Mouse (Mus musculus): ENCODE results near the gene Rps6kl1.

Gene Rps6kl1

DNA sequence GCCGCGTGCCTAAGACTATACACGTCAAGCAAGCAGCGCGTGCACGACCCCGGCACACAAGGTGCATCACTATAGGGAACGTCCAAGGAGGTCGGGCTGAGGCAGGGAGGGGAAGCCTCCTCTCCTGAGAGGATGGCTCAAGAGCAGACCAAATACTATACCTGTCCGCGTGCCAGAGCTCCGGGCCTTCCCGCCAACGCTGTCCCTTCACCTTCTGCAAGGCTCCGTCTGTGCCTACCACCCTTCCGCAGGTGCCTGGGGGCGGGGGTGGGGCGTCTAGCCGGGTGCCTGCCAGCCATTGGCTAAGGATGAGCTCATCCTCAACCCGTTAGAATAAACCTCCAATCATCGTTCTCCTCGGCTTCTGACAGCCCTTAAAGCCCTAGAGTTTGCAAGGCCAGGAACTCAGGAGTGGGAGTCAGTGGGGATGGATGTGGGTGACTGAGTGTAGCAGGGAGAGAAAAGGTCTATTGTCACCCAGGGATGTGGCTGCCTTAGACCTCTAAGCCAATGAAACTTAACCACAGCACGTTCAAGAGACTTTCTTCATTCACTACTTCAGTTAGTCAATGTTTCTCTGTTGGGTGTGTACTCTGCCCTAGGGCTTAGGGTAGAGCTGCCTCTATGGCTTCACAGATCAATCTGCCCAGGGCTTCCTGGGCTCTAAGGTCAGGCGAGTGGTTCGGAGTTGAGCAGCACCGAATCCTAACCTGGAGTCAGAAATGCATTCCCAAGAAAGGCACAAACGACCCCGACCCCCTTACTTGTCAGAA, at the start of gene Rps6kl1:
Gene Rps6kl1, minus strand, starts transcription at position 263 of the 773 bp plus-strand sequence.
- peak; percentile 18 to 41 for DNase-seq (ENCODE audit: low spot score in 2 of 2)

DNA sequence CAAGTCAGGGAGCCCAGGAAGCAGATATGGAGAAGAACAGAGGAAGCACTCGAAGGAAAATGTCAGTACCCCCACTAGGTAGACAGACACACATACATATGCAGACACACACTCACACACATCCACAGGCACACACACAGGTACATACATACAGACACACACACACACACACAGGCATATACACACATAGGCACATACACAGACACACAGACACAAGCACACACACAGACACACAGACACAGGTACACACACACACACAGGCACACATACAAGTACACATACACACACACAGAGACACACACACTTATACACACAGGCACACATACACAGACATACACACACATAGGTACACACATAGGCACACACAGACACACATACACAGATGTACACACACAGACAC, 48.9 kb upstream of the Rps6kl1 start:
- no peak for DNase-seq (ENCODE audit: low spot score in 2 of 2)

DNA sequence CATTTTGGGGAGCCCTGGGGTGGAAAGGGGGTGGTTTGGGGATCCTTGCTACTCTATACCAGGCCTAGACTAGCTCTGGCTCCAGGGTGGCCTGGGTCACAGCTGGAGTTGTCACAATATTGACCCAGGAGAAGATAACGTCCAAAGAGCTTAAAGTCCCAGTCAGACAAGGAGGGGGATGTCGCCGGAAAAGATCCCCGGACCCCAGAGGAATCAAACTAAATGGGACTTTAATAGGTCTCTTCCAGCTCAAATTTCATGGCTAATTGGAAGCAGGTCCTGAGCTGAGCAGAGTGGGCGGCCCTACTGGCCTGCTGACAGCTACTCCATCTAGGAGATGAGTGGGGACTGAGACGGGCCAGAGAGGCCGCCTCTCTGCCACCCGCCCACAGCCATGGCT, 46.9 kb upstream of the Rps6kl1 start:
- no peak for DNase-seq (ENCODE audit: low spot score in 2 of 2)

DNA sequence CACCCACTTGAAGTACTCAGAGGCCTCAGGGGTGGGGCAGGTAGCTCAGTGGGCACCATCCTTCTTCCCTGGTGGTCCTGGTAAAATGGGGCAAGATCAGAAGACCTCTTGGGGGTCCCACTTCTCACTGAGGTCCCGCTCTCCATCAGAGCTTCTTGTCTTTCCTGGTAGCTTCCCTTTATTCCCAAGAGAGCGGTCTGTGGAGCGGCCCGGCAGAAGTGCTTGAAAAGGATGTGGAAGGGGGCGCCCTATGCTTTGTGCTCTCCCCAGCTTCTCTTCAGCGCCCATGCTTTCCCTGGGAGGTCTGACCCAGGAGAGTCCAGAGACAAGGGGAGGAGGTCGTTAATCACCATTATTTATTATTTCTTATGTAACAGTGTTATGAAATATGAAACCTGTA, 46.3 kb upstream of the Rps6kl1 start:
- no peak for DNase-seq (ENCODE audit: low spot score in 2 of 2)

DNA sequence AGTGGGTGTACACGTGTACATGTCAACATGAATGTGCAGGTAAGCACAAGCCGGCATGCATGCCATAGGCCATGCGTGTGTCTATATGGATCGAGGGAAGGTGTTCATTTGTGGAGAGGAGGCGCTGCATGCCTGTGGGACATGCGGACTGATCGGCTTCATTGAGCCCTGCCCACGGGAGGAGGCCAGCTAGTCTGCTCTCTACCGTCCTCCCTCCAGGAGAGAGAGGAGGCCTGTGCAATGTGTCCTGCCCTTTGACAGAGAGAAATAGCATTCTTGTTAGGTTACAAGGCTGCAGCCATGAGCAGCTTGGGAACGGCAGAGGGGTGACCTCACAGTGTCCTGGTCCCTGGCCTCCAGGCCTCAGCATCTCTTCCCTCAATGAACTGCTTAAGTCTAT, 45.1 kb upstream of the Rps6kl1 start:
- no peak for DNase-seq (ENCODE audit: low spot score in 2 of 2)

DNA sequence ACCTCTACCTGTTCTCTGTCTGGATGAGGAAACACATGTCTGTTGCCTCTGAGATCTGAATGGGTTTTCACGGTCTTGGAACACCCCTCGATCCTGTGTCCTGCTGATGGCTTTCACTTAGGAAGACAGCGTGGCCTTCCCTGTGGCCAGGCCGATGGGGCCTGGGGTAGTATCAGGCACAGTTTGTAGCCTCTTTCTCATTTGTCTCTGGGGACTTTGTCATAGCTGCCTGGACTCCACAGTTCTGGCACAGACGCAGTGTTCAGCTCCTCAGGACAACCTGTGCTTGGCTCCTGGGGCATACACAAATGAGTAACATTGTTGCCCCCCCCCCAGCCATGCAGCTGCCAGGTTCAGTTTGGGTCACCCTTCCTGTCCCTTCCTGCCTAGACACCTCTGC, 44.0 kb upstream of the Rps6kl1 start:
- no peak for DNase-seq (ENCODE audit: low spot score in 2 of 2)

DNA sequence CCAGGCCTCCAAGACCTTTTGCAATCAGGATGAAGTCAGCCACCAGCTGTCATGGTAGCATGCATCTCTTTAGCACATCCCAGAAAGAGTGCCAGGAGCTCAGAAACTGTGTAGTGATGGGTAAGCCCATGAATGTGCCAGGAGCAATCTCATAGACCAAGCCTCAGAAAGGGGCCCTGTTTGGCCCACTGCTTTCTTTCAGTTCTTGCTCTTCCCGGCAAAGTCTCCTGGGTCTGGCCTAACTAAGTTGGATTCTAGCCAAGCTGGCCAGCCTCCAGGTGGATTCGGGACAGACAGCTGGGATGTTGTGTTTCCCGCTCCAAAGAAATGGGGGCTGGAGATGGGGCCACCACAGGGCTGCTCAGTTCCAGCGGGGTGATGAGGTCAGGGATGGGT, 43.6 kb upstream of the Rps6kl1 start:
- no peak for DNase-seq (ENCODE audit: low spot score in 2 of 2)

DNA sequence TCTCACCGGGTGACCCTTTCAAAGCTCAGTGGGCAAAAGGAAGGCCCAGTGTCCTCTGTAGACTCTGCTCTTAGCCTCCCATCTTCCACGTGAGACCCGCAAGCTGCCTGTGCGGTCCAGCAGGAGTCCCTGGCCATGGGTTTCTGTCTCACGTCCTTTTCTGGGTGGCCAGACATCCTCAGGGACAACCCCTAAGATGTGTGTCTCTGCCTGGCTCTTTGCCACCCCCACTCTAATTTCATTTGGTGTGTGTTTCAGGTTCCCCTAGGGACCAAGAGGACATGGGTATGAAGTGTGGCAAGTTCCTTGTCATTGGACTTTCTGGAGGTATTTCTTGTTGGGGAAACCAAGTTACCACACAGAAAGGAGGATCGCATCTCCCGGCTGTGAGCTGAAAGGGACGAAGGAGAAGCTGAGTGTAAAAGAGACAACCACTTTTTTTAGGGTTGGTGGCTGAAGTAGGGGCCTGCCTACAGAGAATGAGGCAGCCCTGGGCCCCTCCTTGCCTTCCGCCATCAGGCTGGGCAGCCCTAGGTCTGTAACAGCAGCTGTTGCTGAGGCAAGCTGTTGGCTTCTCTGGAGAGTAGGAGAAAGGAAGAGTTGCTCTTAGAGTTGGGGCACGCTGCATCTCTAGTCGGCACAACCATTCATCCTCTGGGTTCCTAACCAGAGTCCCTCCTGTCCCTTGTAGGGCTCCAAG, 43.0 kb upstream of the Rps6kl1 start:
- no peak for DNase-seq (ENCODE audit: low spot score in 2 of 2)

DNA sequence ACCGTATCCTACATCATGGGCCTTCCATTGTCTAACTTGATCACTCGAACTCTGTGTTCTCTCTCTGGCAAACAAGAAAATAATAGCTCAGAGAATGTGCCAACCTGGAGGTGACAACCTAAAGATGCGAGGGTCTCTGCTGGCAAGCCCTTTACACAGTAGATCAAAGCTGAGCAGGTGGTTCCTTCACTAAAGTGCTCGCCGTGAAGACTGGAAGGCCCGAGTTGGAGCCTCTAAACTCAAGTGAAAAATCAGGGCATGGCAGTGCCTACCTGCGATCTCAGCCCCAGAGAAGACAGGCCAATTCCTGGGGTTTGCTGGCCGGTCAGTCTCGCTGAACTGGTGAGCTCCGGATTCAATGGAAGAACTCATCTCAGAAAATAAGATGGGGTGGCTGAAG, 42.1 kb upstream of the Rps6kl1 start:
- no peak for DNase-seq (ENCODE audit: low spot score in 2 of 2)

DNA sequence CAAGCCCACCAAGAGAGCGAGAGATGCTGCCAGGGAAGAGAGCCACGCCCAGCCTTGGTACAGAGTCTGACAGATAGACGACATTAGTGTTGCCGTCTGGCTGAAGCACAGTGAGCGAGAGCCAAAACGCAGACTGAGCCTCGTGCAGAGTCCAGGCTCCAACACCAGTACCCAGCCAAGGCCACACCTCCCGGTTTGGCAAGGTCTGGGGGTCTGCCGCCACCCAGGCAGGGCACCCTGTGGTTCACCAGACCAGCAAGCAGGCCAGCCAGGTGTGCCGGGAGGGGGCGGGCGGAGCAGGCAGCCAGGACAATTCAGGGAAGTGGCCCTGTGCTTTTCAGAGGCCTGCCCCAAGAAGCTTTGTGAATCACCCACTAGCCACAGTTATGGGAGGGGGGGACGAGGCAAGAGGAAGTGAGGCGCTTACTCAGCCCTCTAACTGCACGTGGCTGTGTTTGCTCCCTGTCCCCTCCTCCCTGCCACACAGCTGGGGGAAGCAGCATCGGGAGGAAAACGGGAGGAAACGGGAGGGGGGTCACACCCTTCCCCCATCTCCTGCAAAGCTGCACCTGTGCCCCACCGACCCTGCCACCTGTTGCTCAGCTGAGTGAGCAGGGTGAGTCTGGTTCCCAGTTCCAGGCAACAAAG, 41.5 kb upstream of the Rps6kl1 start:
- peak in 1 of 2 experiments; percentile 43 for DNase-seq (ENCODE audit: low spot score in 2 of 2)

DNA sequence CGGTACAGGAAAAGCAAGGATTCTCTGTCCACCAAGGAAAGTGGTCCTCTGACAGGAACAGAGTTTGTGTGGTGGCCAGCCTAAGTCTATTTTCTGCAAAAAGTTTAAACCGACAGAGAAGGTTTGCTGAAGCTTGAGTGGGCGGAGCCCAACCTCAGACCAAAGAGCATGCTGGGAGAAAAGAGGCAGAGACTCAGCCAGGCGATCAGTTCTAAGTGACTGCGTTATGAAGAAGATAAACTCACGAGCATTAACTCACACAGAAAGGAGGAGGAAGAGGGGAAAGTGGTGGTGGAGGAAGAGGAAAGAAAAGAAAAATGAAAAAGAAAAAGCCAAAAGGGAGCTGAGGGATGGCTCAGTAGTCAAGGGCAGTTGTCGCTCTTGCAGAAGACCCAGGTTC, 39.2 kb upstream of the Rps6kl1 start:
- no peak for DNase-seq (ENCODE audit: low spot score in 2 of 2)

DNA sequence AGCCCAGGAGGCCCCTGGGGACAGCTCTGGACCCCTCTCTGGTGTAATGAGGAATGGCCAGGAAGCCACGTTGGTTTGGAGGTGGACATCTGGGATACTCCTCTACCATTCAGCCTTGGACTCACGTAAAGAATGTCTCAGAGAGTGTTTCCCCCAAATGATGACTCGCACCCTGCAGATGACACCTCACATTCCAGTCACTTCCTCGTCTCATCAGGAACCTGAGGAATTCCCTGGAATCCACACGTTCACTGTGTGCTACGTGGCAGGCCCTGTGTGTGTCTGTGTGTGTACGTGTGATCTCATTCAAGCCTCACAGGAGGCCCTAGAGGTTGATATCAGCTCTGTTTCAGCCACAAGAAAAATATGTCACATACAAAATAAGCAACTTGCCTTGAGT, 35.3 kb upstream of the Rps6kl1 start:
- no peak for DNase-seq (ENCODE audit: low spot score in 2 of 2)

DNA sequence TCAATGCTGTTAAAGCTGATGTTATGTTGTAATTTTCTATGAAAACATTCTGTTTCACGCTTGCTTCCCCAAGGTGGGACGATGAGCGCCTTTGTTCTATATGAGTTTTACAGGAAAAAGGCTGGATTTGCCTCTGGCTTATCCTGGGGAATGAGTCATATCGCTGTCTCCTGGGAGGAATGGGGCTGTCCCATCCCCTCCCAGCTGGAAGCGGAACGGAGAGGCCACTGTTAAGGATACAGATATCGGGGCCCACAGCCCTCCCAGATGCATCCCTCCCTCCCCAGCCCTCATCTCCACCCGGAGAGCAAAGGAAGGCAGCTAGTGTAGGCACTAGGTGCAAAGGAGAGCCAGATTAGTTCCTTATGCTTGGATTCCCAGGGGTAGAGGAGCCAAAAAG, 34.7 kb upstream of the Rps6kl1 start:
- DNase-seq (ENCODE audit: low spot score in 2 of 2), result no peak

DNA sequence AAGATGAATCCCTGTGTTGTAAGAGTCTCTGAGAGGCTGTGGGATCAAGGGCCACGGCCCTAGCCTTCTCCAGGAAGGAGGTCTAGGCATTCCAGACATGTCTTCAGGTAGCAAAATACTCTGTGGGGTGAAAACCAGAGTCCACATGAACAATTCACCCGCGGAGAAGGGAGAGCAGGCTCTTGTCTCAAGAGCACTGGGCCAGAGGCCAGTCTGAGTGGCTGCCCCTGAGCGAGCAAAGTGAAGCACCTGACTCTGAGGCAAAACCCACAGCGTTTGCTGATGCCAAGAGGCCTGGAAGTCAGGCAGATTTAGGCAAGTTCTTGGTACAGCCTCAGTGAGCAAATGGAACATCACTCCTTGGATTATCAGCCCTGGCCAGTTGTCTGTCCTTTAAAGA, 33.1 kb upstream of the Rps6kl1 start:
- DNase-seq (ENCODE audit: low spot score in 2 of 2), result no peak

DNA sequence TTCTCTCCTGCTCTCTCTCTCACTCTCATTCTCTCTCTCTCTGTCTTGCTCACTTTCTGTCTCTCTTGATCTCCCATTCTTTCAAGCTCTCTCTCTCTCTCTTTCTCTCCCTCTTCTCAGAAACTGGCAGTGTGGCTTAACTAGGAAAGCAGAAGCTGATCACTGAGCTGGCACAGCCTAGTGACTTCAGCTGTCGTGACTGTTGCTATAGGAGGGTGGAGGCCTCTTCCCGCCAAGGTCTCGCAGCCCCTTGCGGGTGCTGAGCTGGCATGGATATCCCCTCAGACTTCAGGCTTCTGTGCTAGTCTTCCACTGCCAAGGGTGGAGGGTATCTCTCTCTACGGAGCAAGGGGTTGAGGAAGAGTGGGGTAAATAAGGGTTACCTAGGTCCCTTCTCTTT, 31.8 kb upstream of the Rps6kl1 start:
- DNase-seq (ENCODE audit: low spot score in 2 of 2), result no peak

DNA sequence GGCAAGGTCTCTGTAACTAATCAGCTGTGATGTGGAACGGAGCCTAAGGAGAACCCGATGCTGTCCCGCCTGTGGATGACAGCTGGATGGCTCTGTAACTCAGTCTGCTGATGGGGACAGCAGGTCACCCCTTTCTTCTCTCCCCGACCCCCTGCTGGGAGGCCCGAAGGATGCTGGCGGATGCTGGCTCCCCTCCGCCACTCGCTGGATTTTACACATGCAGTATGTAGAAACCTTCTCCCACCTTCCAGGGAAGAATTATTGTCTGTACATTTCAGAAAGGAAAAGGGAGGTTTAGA, 31.2 kb upstream of the Rps6kl1 start:
- no peak for DNase-seq (ENCODE audit: low spot score in 2 of 2)

DNA sequence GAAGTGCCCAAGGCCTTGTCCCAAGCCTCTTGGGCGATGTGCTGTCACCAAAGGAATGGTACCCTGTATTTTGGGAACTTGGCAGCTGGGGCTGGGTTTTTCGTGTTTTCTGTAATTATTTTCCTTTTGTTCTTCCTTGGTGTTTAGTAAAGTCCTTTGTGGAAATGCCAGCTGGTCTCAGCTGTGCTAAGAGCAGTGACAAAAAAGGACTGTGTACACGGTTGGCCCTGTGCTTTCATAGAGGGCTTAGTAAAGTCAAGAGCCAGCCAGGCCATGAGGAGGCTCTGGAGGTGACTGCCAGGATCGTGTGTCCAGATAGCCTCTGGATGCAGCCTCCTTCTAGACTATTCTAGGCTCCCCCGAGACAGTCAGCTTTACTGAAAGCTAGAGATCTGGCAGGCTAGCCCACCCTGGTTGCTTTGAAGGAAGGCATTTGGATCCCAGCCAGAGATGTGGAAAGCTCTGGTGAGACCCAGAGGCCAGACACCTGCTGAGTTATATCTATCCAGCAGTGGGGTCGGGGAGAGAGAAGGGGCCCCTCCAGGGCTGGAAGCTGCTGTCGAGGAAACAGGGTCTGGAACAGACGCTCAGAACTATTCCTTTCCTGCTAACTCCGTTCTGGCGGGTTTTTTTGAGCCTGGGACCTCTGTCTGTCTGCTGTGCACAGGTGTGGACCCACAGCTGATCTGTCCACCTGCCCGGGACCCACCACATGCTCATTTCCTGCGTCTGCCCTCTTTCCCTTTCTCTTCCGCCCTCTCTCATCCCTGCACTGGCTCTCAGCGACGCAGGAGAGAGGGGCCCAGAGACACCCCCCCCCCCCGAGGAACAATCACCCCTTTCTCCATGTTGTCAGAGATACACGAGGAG, 30.6 kb upstream of the Rps6kl1 start:
- DNase-seq (ENCODE audit: low spot score in 2 of 2), result no peak

DNA sequence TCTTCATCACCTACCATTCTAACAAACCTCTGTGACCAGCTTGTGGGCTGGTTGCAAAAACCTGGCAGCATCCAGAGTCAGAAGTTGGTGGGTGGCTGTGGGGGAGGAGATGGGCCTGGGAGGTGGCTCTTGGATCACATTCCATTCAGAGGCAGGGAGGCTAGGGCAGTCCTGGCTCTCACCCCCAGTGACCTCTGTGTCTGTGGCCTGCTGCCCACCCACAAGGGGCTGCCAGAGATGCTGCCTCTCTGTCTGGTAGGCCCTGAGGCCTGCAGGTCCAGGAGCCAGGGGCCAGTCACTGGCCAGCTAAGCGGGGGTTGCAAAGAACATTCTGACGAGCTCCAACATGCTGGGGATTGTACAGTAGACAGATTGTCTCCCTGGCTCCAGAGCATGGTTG, 27.2 kb upstream of the Rps6kl1 start:
- DNase-seq (ENCODE audit: low spot score in 2 of 2), result no peak

DNA sequence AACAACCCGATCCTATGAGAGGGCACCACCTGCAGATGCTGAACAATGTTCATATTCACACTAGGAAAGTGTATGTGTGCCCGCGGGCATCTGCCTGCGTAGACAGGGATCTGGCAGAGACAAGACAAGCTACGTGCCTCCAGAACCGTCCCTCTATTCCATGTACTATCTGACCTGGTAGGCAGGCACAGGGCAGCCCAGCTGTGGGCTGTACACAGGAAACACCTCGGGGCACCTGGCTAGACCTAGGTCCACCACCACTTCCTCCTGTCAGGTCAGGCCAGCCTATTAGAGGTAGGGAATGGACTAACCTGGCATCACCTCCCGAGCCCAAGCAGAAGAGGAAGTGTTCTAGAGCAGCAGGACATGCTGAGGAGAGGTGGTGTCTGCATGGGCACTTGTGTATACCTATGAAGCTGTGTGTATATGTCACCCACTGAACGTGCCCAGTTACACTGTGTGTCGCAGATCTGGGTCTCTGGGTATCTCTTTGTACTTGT, 26.7 kb upstream of the Rps6kl1 start, which contains the start of gene Pgf:
Gene Pgf, minus strand, starts transcription at position 51 of the 500 bp plus-strand sequence.
- no peak for DNase-seq (ENCODE audit: low spot score in 2 of 2)

DNA sequence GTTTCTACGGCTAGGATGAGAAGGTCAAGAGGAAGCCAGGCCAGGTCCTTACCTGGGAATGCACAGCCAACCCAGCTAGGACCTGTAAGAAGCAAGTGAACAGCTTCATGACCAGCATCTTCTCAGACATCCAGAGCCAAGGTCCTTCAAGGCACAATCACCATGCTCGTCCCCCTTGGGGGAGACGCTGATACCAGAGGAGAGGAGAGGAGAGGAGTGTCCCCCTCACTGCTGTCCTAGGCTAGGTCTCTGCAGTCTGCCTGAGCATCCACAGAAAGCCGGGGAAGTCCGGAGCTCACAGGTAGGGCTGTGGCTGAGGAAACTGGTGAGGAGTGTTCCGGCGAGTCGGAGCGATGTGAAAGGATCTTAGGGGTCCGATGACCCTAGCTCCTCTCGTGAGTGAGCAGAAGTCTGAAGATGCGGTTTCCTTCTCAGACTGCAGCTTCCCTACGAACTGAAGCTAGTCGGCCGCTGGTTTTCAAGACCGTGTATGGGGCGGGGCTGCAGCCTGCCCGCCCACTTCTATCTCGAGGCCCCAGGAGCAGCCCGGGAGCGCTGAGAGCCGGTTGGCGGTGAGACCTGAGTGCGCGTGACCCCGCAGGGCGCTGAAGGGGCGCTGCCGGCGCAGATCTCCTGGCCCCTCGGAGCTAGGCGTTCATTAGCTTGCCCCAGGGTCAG, 25.9 kb upstream of the Rps6kl1 start:
- DNase-seq (ENCODE audit: low spot score in 2 of 2), result peak; percentile 19 to 44

Measured in natural killer cell, adult 2 months (primary cell).